Mouse (Mus musculus) mesoderm, embryonic 11.5 days (tissue): ENCODE measurements around the gene Gm4181.
"Not testable (repeated sequence)": the region's sequence is repeated elsewhere in the genome, so short reads cannot be mapped to it uniquely, and the experiment has no call there.

Experiments used
- DNase-seq: peaks from one replicate; pipeline ENCODE4 v3.0.0-alpha.2; 2012; ENCODE audit warnings: low read depth, low spot score

Gm4181 gene

GRCm38 (mm10) chr14:51635566-51635965 lies at the start of gene Gm4181:
Gene Gm4181, minus strand, starts transcription at chr14:51635666.
- not testable (repeated sequence) for DNase-seq

- DNase-seq = no peak
Measured at GRCm38 (mm10) chr14:51677269-51677668, 41.8 kb upstream of the Gm4181 start.

GRCm38 (mm10) chr14:51632426-51632825 lies 3.0 kb downstream of the Gm4181 start:
- DNase-seq = not testable (repeated sequence)

DNA sequence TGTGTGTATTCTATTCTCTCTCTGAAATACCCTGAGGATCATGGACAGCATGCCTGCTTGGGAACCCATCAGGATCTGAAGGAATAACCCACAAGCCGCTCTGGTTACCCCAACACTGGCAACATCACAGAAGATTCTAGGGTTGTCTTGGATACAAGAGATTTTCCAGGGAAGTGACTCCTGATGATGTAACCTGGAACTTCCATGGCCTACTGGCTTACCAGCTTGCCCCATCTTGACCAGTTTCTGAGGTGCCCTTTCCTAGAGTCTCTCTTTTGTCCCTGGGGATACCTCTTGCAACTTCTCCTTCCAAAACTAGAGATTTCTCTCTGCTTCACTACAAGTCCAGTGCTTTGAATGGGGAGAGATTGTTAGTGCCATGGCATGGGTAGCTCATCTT lies 24.3 kb downstream of the Gm4181 start, which contains the start of gene Gm17078:
TSS of gene Gm17078 (minus strand) at position 101 of the 400 bp plus-strand sequence.
- DNase-seq = no peak

DNA sequence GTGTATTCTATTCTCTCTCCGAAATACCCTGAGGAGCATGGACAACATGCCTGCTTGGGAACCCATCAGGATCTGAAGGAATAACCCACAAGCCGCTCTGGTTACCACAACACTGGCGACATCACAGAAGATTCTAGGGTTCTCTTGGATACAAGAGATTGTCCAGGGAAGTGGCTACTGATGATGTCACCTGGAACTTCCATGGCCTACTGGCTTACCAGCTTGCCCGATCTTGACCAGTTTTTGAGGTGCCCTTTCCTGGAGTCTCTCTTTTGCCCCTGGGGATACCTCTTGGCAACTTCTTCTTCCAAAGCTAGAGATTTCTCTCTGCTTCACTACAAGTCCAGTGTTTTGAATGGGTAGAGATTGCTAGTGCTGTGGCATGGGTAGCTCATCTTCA lies 43.4 kb downstream of the Gm4181 start, which contains the start of gene Gm17174:
TSS of gene Gm17174 (minus strand) at position 101 of the 400 bp plus-strand sequence.
- DNase-seq = not testable (repeated sequence)
